Mouse (Mus musculus) olfactory bulb, adult 2 months (tissue): ENCODE measurements around the gene Olfr324.
A peak's percentile ranks its signal among the peaks of the same experiment; 100 is the strongest.

Experiments used
- CTCF ChIP-seq: fragments of 200-500 bp; IDR thresholded peaks from 2 replicates; pipeline ENCODE4 v1.5.1; 2012; ENCODE audit warnings: low read depth, mild to moderate bottlenecking, low read length, moderate library complexity; ENCODE audit not compliant: insufficient read depth
- POLR2A ChIP-seq: fragments of 200-500 bp; IDR thresholded peaks from 2 replicates; pipeline ENCODE4 v1.6.1; 2012; ENCODE audit warnings: mild to moderate bottlenecking, low read depth, low read length, moderate library complexity; ENCODE audit not compliant: insufficient read depth

DNA sequence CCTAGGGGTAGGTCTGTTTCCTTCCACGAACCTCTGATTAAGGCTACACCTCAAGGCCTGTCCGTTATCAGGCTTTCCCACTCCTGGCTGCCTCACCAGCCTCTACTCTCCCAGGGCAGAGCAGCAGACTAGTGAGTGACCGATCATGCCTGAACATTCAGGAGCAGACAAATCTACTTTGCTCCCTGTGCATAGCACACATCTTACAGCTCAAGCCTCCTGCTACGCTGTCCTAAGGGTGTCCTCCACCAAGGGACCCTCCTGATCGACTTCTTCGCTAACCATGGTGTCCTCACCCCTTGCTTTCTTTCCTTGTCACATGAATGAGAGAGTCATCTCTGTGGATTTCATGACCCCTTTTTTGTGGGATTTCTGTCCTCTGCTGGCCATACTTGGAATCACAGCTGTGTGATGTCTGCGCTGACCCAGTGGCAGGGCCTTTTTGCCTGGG is 7.0 kb upstream of the Olfr324 start:
- no peak for TF ChIP-seq POLR2A
- peak; percentile 37; the same call in 1 of the 2 replicates for TF ChIP-seq CTCF
